Mouse (Mus musculus): ENCODE measurements around the gene Nkx2-3. TPM values are rescaled to one million over a fixed set of nuclear protein-coding genes. Genes with fewer than 3 reads are reported as not detected.

Nkx2-3 gene
- total and polyA plus RNA-seq, 2 experiments from 2014 or later: not detected

DNA sequence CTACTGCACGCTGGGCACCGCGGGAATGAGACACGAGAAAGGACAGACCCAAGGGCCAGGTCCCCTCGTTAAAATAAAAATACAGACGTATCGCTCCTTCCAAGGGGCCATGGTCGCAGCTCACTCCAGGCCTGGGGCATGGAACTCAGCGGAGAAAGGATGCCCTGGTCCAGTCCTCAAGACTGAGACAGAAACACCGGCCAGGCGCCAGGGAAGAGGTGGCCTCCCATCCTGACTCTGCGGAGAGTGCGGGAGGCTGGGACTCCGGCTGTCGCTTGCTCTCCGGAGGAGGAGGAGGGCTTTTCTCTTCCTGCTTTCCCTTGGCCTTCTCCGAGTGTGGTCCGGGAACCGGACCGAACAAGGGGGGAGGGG, 2.9 kb downstream of the Nkx2-3 start:
- under 1% methylated on average over 20 of the region's 20 CpGs for WGBS
- no peak for DNase-seq (ENCODE audit: low spot score)
- no peak for TF ChIP-seq CTCF (IDR thresholded peaks at IDR 0.05; ENCODE audit: low read depth)

GRCm38 (mm10) chr19:43615571-43616414, 3.7 kb downstream of the Nkx2-3 start:
- no peak for TF ChIP-seq CTCF (IDR thresholded peaks at IDR 0.05; ENCODE audit: low read depth)
- Histone ChIP-seq H3K36me3 (ENCODE audit: insufficient read depth, low read length) (no peaks in the 10 kb centered on the region), H3K9ac (replicated peaks; ENCODE audit: low read length) (no peak overlapping the region), H3K4me2 (ENCODE audit: low read depth, low read length) (peak overlapping the region; percentile 40), H3K4me3 (ENCODE audit: low read length) (peak overlapping the region; percentile 18), H3K27ac (no peak overlapping the region), H3K4me1 (ENCODE audit: insufficient read depth, low read length) (no peaks in the 10 kb centered on the region), H3K27me3 (ENCODE audit: insufficient read depth, low read length) (peaks cover 76% of the 10 kb centered on the region), H3K9me3 (ENCODE audit: low read length) (no peaks in the 10 kb centered on the region)
- ATAC-seq (no peak), DNase-seq (ENCODE audit: low spot score) (no peak)
- WGBS: 1% methylated on average over 34 of the region's 34 CpGs

More for the DNA sequence above, 2.9 kb downstream of the Nkx2-3 start:
- Histone ChIP-seq H3K4me2 (ENCODE audit: low read depth, low read length) (peak overlapping the region; percentile 24; the same call in 1 of the 2 replicates), H3K4me3 (ENCODE audit: low read length) (peak overlapping the region; percentile 18; the same call in 1 of the 2 replicates), H3K4me1 (ENCODE audit: insufficient read depth, low read length) (no peaks in the 10 kb centered on the region), H3K9ac (replicated peaks; ENCODE audit: low read length) (no peak overlapping the region), H3K36me3 (ENCODE audit: insufficient read depth, low read length) (no peaks in the 10 kb centered on the region), H3K27me3 (ENCODE audit: insufficient read depth, low read length) (peaks cover 76% of the 10 kb centered on the region), H3K9me3 (ENCODE audit: low read length) (no peaks in the 10 kb centered on the region), H3K27ac (no peak overlapping the region)
- ATAC-seq: no peak

- H3K4me3 ChIP-seq (ENCODE audit: low read length): peak overlapping the region; percentile 9; the same call in 1 of the 2 replicates
- DNase-seq (ENCODE audit: low spot score): no peak
- no peak for TF ChIP-seq CTCF (IDR thresholded peaks at IDR 0.05; ENCODE audit: low read depth)
Measured at GRCm38 (mm10) chr19:43616415-43616861, 4.3 kb downstream of the Nkx2-3 start.

DNA sequence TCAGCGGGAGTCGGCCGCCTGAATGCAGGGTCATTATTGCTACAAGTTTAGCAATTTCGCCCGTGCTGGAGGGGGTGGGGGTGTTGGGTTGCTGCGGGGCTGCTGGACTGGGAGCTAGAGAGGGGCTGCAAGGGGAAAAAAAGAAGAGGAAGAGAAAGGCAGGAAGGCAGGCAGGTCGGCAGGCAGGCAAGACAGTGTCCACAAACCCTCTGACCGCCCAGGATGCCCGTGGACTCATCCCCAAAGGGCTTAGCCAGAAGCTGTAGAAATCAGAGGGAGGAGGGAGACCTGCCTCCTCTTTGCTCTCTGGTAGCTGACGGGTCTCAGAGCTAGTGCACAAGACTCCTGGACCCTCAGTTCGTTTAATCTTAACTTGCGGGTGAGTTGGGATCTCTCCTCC, 4.8 kb downstream of the Nkx2-3 start:
- 0% methylated on average over 12 of the region's 12 CpGs for WGBS
- ATAC-seq: no peak
- Histone ChIP-seq H3K9me3 (ENCODE audit: low read length) (no peaks in the 10 kb centered on the region), H3K36me3 (ENCODE audit: insufficient read depth, low read length) (no peaks in the 10 kb centered on the region), H3K27me3 (ENCODE audit: insufficient read depth, low read length) (peaks cover 71% of the 10 kb centered on the region), H3K9ac (replicated peaks; ENCODE audit: low read length) (no peak overlapping the region), H3K4me2 (ENCODE audit: low read depth, low read length) (0 out of 2 replicates have a peak overlapping the region, but pooled peaks have one; percentile 40), H3K4me3 (ENCODE audit: low read length) (no peak overlapping the region), H3K27ac (no peak overlapping the region), H3K4me1 (ENCODE audit: insufficient read depth, low read length) (no peaks in the 10 kb centered on the region)
- no peak for TF ChIP-seq CTCF (IDR thresholded peaks at IDR 0.05; ENCODE audit: low read depth)
- no peak for DNase-seq (ENCODE audit: low spot score)

More at GRCm38 (mm10) chr19:43616415-43616861, 4.3 kb downstream of the Nkx2-3 start:
- no peak overlapping the region for H3K9ac ChIP-seq (replicated peaks; ENCODE audit: low read length)
- no peak for ATAC-seq
- no peaks in the 10 kb centered on the region for H3K36me3 ChIP-seq (ENCODE audit: insufficient read depth, low read length)
- WGBS: 1% methylated on average over 35 of the region's 35 CpGs
- no peaks in the 10 kb centered on the region for H3K9me3 ChIP-seq (ENCODE audit: low read length)
- H3K27ac ChIP-seq: no peak overlapping the region
- no peaks in the 10 kb centered on the region for H3K4me1 ChIP-seq (ENCODE audit: insufficient read depth, low read length)
- H3K4me2 ChIP-seq (ENCODE audit: low read depth, low read length): peak overlapping the region; percentile 40
- H3K27me3 ChIP-seq (ENCODE audit: insufficient read depth, low read length): peaks cover 71% of the 10 kb centered on the region

DNA sequence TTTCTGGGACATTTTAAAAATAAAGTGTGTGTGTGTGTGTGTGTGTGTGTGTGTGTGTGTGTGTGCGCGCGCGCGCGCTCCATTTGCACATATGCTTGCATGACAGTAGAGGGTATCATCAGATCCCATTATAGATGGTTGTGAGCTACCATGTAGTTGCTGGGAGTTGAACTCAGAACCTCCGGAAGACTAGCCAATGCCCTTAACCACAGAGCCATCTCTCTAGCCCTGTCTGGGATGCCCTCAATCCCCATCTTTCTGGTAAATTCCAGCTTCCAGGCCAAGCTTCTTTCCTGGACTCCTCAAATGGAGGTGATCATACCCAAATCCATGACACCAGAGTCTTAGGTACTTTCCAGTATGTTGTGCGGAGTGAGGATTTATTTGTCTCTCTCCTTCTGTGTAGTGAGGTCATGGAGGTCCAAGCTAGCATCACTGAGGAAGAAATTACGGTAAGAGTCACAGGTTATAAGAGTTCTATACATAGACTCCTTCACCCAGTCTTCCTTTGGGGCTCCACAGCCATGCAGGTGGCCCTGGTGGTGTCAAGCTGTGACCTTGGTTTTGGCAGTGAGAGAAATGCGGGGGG, 5.7 kb downstream of the Nkx2-3 start:
- no peak overlapping the region for H3K4me3 ChIP-seq (ENCODE audit: low read length)
- no peaks in the 10 kb centered on the region for H3K36me3 ChIP-seq (ENCODE audit: insufficient read depth, low read length)
- H3K27ac ChIP-seq: no peak overlapping the region
- TF ChIP-seq CTCF (IDR thresholded peaks at IDR 0.05; ENCODE audit: low read depth): no peak
- H3K4me1 ChIP-seq (ENCODE audit: insufficient read depth, low read length): no peaks in the 10 kb centered on the region
- H3K4me2 ChIP-seq (ENCODE audit: low read depth, low read length): no peak overlapping the region
- peaks cover 71% of the 10 kb centered on the region for H3K27me3 ChIP-seq (ENCODE audit: insufficient read depth, low read length)
- ATAC-seq (no peak), DNase-seq (ENCODE audit: low spot score) (no peak)
- WGBS: 34% methylated on average over 10 of the region's 10 CpGs
- H3K9ac ChIP-seq (replicated peaks; ENCODE audit: low read length): no peak overlapping the region
- H3K9me3 ChIP-seq (ENCODE audit: low read length): no peaks in the 10 kb centered on the region

GRCm38 (mm10) chr19:43618505-43619030, 6.4 kb downstream of the Nkx2-3 start:
- Histone ChIP-seq H3K4me2 (ENCODE audit: low read depth, low read length) (no peak overlapping the region), H3K9ac (replicated peaks; ENCODE audit: low read length) (no peak overlapping the region), H3K9me3 (ENCODE audit: low read length) (no peaks in the 10 kb centered on the region), H3K36me3 (ENCODE audit: insufficient read depth, low read length) (no peaks in the 10 kb centered on the region), H3K4me3 (ENCODE audit: low read length) (no peak overlapping the region), H3K4me1 (ENCODE audit: insufficient read depth, low read length) (no peaks in the 10 kb centered on the region), H3K27ac (no peak overlapping the region), H3K27me3 (ENCODE audit: insufficient read depth, low read length) (peaks cover 70% of the 10 kb centered on the region)
- 11% methylated on average over 5 of the region's 5 CpGs for WGBS
- DNase-seq (ENCODE audit: low spot score) (no peak), ATAC-seq (no peak)
- TF ChIP-seq CTCF (IDR thresholded peaks at IDR 0.05; ENCODE audit: low read depth): no peak
